Mouse (Mus musculus) left cerebral cortex, postnatal 4 days (tissue): Measurements from ENCODE around the gene Dnajb8. TPM values are rescaled to one million over a fixed set of nuclear protein-coding genes. Genes with fewer than 3 reads are reported as not detected.
A peak's percentile ranks its signal among the peaks of the same experiment; 100 is the strongest.

Source experiments
- DNase-seq: peaks from one replicate; pipeline ENCODE4 v3.0.0-alpha.2; 2022
- intact Hi-C: fragments of 180-260 bp; cut with DNase I; formaldehyde crosslinking; loops from one replicate; pipeline ENCODE4 v1.15.1; 2025
- total RNA-seq, 2 experiments: library from RNA; stranded (reverse); gene quantifications; 2 replicates each; pipeline ENCODE4 v1.2.3; 2021

The Dnajb8 gene
- total RNA-seq, 2 experiments from 2014 or later: not detected

DNA sequence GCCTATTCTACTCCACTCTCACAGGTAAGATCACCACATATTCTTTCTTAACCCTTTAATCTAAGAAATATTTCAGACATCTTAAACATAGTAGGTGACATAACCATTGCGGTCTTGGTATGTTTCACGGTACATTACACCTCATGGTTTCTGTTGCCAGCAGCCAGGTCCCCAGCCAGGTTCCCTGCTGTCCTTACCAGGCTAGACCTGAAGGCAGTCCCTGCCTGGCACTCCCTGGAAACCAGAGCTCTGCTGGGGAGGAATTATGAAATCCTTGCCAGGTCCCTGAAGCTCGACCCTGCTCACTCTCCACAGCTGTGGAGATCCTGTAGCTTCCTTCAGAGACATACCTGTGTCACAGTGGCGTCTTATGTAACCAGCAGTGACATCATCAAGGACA is 5.9 kb upstream of the Dnajb8 start:
- intact Hi-C loops: no loop called here

GRCm38 (mm10) chr6:88219094-88219493 is 3.0 kb upstream of the Dnajb8 start:
- intact Hi-C loops: no loop called here
- no peak for DNase-seq

More for the DNA sequence above, 5.9 kb upstream of the Dnajb8 start:
- DNase-seq: no peak

GRCm38 (mm10) chr6:88226570-88226994 is 4.5 kb downstream of the Dnajb8 start:
- intact Hi-C loops: no loop called here
- no peak for DNase-seq

DNA sequence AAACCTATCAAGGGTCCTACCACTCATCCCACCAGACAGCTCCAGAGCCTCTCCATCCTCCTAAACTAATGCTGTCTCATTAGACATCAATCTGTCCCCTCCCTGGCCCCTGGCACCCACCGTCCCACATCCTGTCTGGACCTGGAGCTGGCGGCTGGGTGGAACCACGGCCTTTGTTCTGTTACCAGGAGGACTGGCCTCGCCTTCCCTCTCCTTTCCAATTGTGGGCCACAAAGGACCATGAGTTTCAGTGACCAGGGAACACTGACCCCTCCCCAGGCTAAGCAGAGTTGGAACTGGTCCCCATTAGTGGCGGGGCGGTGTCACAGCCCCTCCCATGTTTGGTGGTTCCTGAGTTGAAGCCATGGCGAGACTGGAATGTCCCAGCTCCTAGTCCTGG is 5.5 kb downstream of the Dnajb8 start:
- no peak for DNase-seq
- intact Hi-C loops: no loop called here

DNA sequence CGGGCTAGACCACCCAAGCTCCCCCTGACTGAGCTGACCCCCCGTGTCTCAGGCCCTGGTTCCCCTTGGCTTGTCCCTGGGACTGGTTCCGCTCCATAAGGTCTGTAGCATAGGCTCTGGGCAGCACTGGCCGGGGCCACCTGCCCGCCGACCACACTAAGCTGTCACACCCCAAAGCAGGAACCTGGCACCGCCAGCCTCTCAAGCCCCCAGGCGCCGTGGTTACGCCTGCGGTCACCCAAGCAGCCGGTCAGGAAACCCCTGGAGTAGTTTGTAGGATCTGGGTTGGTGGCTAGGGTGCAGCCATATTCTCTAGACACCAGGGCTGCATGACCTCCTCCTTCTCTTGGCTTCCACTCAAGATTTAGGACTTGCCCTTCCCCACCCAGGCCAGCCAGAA is 7.2 kb downstream of the Dnajb8 start:
- no peak for DNase-seq
- intact Hi-C loops: no loop called here

- DNase-seq: no peak
- intact Hi-C loops: no loop called here
Measured at GRCm38 (mm10) chr6:88231821-88232220, 9.8 kb downstream of the Dnajb8 start.

DNA sequence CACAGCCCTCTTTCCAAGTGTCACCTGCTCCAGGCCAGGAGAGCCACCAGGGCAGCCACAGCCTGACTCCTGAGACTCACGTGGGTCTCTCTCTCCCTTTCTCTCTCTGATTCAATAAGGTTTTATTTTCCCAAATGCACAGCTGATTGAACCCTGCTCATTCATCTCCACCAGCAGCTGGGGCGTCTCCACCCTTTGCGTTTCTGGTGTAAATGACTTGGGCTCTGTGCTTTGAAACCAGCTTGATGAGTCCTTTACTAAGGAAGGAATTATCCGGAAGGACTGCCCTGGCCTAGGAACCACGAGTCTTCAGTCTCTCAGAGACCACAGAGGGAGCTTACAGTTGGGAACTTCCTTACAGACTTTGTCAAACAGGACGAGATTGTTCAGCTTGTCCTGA is 10.2 kb downstream of the Dnajb8 start:
- intact Hi-C loops: no loop called here
- DNase-seq: no peak

DNA sequence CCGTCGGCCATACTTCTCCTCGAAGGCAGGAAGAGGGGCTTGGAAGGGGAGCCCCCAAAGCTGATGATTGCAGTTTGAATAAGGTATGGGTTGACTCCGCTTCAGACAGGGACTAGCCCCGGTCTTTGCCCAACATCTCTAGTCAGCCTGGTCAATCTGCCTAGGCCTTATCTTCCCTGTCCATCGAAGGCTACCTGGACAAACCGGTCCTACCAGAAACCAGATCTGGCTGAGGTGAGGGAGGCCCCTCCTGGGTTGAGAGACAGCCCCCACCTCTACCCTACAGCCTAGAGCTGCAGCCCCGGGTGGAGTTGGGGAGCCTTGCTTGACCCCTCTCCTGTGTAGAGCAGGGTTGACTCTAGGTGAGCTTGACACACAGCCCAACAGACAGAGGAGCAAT is 11.9 kb downstream of the Dnajb8 start:
- DNase-seq: no peak
- intact Hi-C loops: no loop called here

DNA sequence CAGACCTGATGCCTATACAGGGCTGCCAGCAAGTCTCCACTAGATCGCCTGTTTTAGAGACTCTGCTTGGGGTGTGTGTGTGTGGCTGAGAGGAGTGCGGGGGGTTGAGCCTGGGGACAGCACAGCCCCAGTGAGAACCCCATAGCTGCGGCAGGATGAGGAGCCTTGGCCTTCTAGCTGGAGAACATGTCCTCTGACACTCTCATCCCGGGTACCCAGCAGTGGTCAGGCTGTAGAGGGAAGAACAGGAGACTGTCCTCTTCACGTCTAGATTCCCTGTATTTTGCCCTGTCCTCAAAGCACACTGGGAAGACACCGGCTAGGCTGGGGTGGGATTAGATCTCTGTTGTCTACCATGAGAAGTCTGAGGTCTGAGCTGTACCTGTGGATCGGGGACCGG is 13.4 kb downstream of the Dnajb8 start:
- DNase-seq: no peak
- intact Hi-C loops: no loop called here

DNA sequence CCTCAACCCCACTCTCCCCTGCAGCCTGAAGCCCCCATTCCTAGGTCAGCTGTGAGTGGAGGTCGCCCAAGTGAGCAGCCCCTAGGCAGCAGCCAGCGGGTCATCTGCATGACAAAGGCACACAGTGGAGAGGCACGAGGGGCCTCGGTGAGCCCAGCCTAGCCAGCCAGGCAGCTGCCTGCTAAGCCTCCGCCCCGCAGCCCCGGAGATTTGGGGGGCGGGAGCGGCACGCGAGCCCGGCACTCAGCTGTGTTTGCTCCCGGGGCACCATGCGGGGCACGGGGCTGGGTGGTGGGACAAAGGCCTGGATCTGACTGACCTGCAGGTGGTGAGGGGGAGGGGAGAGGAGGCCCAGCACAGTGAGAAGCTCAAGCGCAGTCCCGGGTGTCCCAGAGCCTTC is 13.9 kb downstream of the Dnajb8 start:
- intact Hi-C loops: no loop called here
- DNase-seq: peak; percentile 13

DNA sequence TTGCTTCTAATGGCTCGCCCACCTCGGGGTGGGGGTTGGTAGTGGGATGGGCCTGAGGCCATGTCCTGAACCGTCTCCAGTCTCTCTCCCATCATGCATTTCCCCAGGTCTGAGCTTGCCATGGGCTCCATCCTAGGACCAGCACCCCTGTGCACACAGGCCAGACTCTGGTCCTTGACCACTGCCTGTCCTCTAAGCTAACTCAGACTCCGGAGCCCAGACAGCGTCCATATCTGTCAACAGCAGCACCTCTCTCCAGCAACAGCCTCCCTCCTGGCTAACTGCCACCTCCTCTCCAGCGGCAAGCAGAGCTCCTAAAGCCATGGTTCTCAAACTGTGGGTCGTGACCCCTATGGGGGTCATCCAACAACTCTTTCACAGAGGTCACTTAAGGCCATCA is 14.4 kb downstream of the Dnajb8 start:
- intact Hi-C loops: no loop called here
- peak; percentile 13 for DNase-seq

DNA sequence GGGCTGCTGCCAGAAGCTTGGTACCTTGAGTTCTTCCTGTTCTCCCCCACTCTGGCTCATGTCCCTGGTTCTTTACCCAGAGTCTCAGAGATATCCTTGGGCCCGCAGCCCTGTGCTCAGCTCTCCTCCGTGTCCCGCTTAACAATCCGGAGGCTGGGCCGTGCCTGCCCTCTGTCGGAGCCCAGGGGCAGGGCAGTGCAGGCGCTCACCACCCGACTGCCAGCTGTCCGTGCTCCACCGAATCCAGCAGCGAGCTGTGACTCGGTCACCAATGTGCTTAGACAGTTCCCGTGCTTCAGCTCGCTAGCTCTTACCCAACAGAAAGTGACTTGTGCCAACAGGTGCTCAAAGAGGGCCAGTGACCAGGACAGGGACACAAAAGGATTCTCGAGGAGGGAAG is 20.5 kb downstream of the Dnajb8 start:
- peak; percentile 66 for DNase-seq
- intact Hi-C loops: no loop called here

DNA sequence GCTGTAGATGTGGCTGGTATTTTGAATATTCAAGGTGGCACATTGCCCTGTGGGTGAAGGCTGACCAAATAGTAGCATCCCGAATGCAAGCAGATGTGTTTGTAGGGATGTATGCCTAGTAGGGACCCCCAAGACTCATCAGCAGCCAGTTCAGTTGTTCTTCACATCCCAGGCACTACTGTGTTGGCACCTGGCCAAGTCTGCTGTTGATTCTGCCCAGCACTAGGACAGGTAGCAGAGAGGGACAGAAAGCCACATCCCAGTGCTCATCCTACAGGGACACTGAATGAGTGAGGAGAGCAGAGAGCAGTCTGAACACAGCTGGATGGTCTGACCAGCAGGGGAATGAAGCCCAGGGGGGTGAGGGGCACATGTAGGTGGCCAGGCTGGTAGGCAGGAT is 27.2 kb downstream of the Dnajb8 start:
- no peak for DNase-seq
- intact Hi-C loops: no loop called here

- intact Hi-C loops: no loop called here
- no peak for DNase-seq
Measured at GRCm38 (mm10) chr6:88251396-88251795, 29.3 kb downstream of the Dnajb8 start.

- no peak for DNase-seq
- intact Hi-C loops: no loop called here
Measured at GRCm38 (mm10) chr6:88251798-88252478, 29.9 kb downstream of the Dnajb8 start.

DNA sequence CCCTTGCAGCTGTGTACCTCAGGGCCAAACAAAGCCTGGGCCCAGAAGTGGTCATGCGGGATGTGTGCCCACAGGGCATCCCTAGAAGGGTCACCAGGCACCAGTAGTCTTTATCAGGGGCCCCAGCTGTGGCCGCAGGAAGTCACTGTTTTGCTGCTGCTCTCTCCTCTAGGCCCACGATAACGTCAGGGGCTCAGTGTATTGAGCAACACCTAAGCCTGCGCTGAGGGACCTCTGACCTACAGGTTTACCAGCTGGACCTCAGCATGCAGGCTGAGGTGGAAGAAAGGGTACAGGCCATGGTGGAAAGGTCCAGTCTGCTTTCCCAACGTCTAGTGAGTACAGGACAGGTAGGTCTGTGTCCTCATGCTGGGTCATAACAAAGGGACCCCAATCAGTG is 32.0 kb downstream of the Dnajb8 start:
- DNase-seq: no peak
- intact Hi-C loops: no loop called here

GRCm38 (mm10) chr6:88255435-88255834 is 33.4 kb downstream of the Dnajb8 start:
- intact Hi-C loops: no loop called here
- no peak for DNase-seq

- intact Hi-C loops: no loop called here
- DNase-seq: no peak
Measured at GRCm38 (mm10) chr6:88259621-88260020, 37.6 kb downstream of the Dnajb8 start.

GRCm38 (mm10) chr6:88260645-88261044 is 38.6 kb downstream of the Dnajb8 start:
- intact Hi-C loops: no loop called here
- no peak for DNase-seq

GRCm38 (mm10) chr6:88262160-88262559 is 40.1 kb downstream of the Dnajb8 start:
- DNase-seq: peak; percentile 10
- intact Hi-C loops: no loop called here

GRCm38 (mm10) chr6:88265355-88265754 is 43.3 kb downstream of the Dnajb8 start:
- no peak for DNase-seq
- intact Hi-C loops: no loop called here

GRCm38 (mm10) chr6:88266055-88266454 is 44.0 kb downstream of the Dnajb8 start:
- intact Hi-C loops: no loop called here
- no peak for DNase-seq

- intact Hi-C loops: no loop called here
- DNase-seq: no peak
Measured at GRCm38 (mm10) chr6:88267068-88267467, 45.0 kb downstream of the Dnajb8 start.
